Mouse (Mus musculus) cerebellum, adult 2 months (tissue): Measurements from ENCODE around the gene Frk.

Experiments used
- CTCF ChIP-seq: fragments of 200-500 bp; IDR thresholded peaks from 2 replicates; pipeline ENCODE4 v1.5.1; 2011; ENCODE audit warnings: low read depth, mild to moderate bottlenecking, control low read depth, low read length, moderate library complexity, borderline replicate concordance; ENCODE audit not compliant: insufficient read depth
- POLR2A ChIP-seq: fragments of 200-500 bp; IDR thresholded peaks from 2 replicates; pipeline ENCODE4 v1.6.1; 2011; ENCODE audit warnings: low read length, control low read depth, borderline replicate concordance; ENCODE audit not compliant: insufficient read depth

GRCm38 (mm10) chr10:34469037-34469436 lies 14.2 kb upstream of the Frk start:
- TF ChIP-seq CTCF (no peak), POLR2A (no peak)
